Mouse (Mus musculus) erythroid progenitor cell, adult 5-6 weeks (primary cell): Measurements from ENCODE around the gene Asb4. TPM values are rescaled to one million over a fixed set of nuclear protein-coding genes. Genes with fewer than 3 reads are reported as not detected.
A peak's percentile ranks its signal among the peaks of the same experiment; 100 is the strongest.
"Not testable (repeated sequence)": the region's sequence is repeated elsewhere in the genome, so short reads cannot be mapped to it uniquely, and the experiment has no call there.

ENCODE experiments used
- ATAC-seq: replicated peaks from 2 replicates; pipeline ENCODE4 v1.8.0; 2016; ENCODE audit warnings: moderate number of reproducible peaks, mild to moderate bottlenecking, moderate TSS enrichment, inconsistent platforms; ENCODE audit not compliant: poor library complexity, low FRiP score, severe bottlenecking
- total RNA-seq, 2 experiments: library from RNA; stranded (forward) in 1 of 2; stranded (reverse) in 1 of 2; fragments of 150-400 nt in 1 of 2; fragments of 186-747, 209-891 nt in 1 of 2; gene quantifications; 2 replicates each; pipeline versions ENCODE4 v1.2.3 to v1.2.4; 2015 to 2017; ENCODE audit warnings: low replicate concordance in 2 of 2

Asb4 gene
- total RNA-seq (2015; ENCODE audit: low replicate concordance) (not detected in 2 replicates), total RNA-seq (2017; ENCODE audit: low replicate concordance) (not detected in 2 replicates)

- no peak for ATAC-seq
These were observed at the start of gene Asb4 for GRCm38 (mm10) chr6:5383336-5384177. Gene Asb4, plus strand, starts transcription at chr6:5383386.

- no peak for ATAC-seq
These were observed 49.2 kb upstream of the Asb4 start for GRCm38 (mm10) chr6:5334021-5334420.

- ATAC-seq = not testable (repeated sequence)
These were observed 47.2 kb upstream of the Asb4 start for GRCm38 (mm10) chr6:5336016-5336415.

- ATAC-seq = not testable (repeated sequence)
These were observed 44.4 kb upstream of the Asb4 start for GRCm38 (mm10) chr6:5338781-5339180.

GRCm38 (mm10) chr6:5339283-5339682, 43.9 kb upstream of the Asb4 start:
- ATAC-seq = not testable (repeated sequence)

- ATAC-seq = no peak
These were observed 38.9 kb upstream of the Asb4 start for GRCm38 (mm10) chr6:5344255-5344654.

GRCm38 (mm10) chr6:5357873-5358272, 25.3 kb upstream of the Asb4 start:
- ATAC-seq = no peak

- 0 out of 2 replicates have a peak, but pooled peaks have one; percentile 47 for ATAC-seq
These were observed 22.8 kb upstream of the Asb4 start for GRCm38 (mm10) chr6:5360402-5360801.

GRCm38 (mm10) chr6:5361987-5362386, 21.2 kb upstream of the Asb4 start:
- ATAC-seq = no peak

- no peak for ATAC-seq
These were observed 17.3 kb upstream of the Asb4 start for GRCm38 (mm10) chr6:5365845-5366244.

- ATAC-seq = no peak
These were observed 6.3 kb upstream of the Asb4 start for GRCm38 (mm10) chr6:5376884-5377283.

GRCm38 (mm10) chr6:5379048-5379447, 4.1 kb upstream of the Asb4 start:
- no peak for ATAC-seq

GRCm38 (mm10) chr6:5379781-5380623, 3.2 kb upstream of the Asb4 start:
- no peak for ATAC-seq

- no peak for ATAC-seq
These were observed 2.4 kb upstream of the Asb4 start for GRCm38 (mm10) chr6:5380624-5381252.

GRCm38 (mm10) chr6:5381918-5382582, 1.1 kb upstream of the Asb4 start:
- ATAC-seq = no peak

GRCm38 (mm10) chr6:5382583-5383215, 487 bp upstream of the Asb4 start:
- ATAC-seq = peak; percentile 74

- 0 out of 2 replicates have a peak, but pooled peaks have one; percentile 52 for ATAC-seq
These were observed 948 bp downstream of the Asb4 start for GRCm38 (mm10) chr6:5384178-5384490.

GRCm38 (mm10) chr6:5385161-5385640, 2.0 kb downstream of the Asb4 start:
- ATAC-seq = no peak

- no peak for ATAC-seq
These were observed 3.3 kb downstream of the Asb4 start for GRCm38 (mm10) chr6:5386486-5386885.
